Mouse (Mus musculus) c-Kit-positive CD71-positive TER-119-negative erythroid progenitor cells, embryonic 14.5 days (primary cell): ENCODE data around the gene Gm20388.

ENCODE experiments used
- DNase-seq: peaks from one replicate; pipeline ENCODE4 v3.0.0-alpha.2; 2013; ENCODE audit warnings: low read depth

Gm20388 gene

GRCm38 (mm10) chr8:121360001-121360400 lies 1449.4 kb downstream of the Gm20388 start:
- no peak for DNase-seq

GRCm38 (mm10) chr8:121361166-121361565 lies 1450.5 kb downstream of the Gm20388 start:
- no peak for DNase-seq

- no peak for DNase-seq
These were observed 1454.0 kb downstream of the Gm20388 start for GRCm38 (mm10) chr8:121364646-121365045.

GRCm38 (mm10) chr8:121365150-121365549 lies 1454.5 kb downstream of the Gm20388 start:
- no peak for DNase-seq

GRCm38 (mm10) chr8:121366655-121367054 lies 1456.0 kb downstream of the Gm20388 start:
- DNase-seq = no peak

- no peak for DNase-seq
These were observed 1458.2 kb downstream of the Gm20388 start for GRCm38 (mm10) chr8:121368799-121369198.

- no peak for DNase-seq
These were observed 1458.7 kb downstream of the Gm20388 start for GRCm38 (mm10) chr8:121369378-121369777.

GRCm38 (mm10) chr8:121371287-121371686 lies 1460.6 kb downstream of the Gm20388 start:
- DNase-seq = no peak

GRCm38 (mm10) chr8:121371911-121372638 lies 1461.4 kb downstream of the Gm20388 start:
- no peak for DNase-seq

GRCm38 (mm10) chr8:121372639-121372986 lies 1462.0 kb downstream of the Gm20388 start:
- no peak for DNase-seq

- DNase-seq = no peak
These were observed 1463.6 kb downstream of the Gm20388 start for GRCm38 (mm10) chr8:121374284-121374683.

GRCm38 (mm10) chr8:121374777-121375176 lies 1464.1 kb downstream of the Gm20388 start:
- no peak for DNase-seq

GRCm38 (mm10) chr8:121376116-121376950 lies 1465.7 kb downstream of the Gm20388 start:
- DNase-seq = no peak

- DNase-seq = no peak
These were observed 1467.0 kb downstream of the Gm20388 start for GRCm38 (mm10) chr8:121377680-121378079.

- DNase-seq = no peak
These were observed 1468.7 kb downstream of the Gm20388 start for GRCm38 (mm10) chr8:121379387-121379786.

- DNase-seq = no peak
These were observed 1472.1 kb downstream of the Gm20388 start for GRCm38 (mm10) chr8:121382583-121383241.

GRCm38 (mm10) chr8:121385540-121385939 lies 1474.9 kb downstream of the Gm20388 start:
- DNase-seq = no peak

GRCm38 (mm10) chr8:121390608-121391007 lies 1480.0 kb downstream of the Gm20388 start:
- no peak for DNase-seq

GRCm38 (mm10) chr8:121391254-121391653 lies 1480.6 kb downstream of the Gm20388 start:
- no peak for DNase-seq

- DNase-seq = no peak
These were observed 1481.1 kb downstream of the Gm20388 start for GRCm38 (mm10) chr8:121391771-121392170.

- no peak for DNase-seq
These were observed 1481.8 kb downstream of the Gm20388 start for GRCm38 (mm10) chr8:121392482-121392881.

- no peak for DNase-seq
These were observed 1482.5 kb downstream of the Gm20388 start for GRCm38 (mm10) chr8:121393111-121393510.

GRCm38 (mm10) chr8:121394686-121395085 lies 1484.0 kb downstream of the Gm20388 start:
- no peak for DNase-seq
